Mouse (Mus musculus) kidney, postnatal 0 days (tissue): Measurements from ENCODE around the gene Rdh16f1. TPM values are rescaled to one million over a fixed set of nuclear protein-coding genes. Genes with fewer than 3 reads are reported as not detected.

Experiments used
- ATAC-seq: fragments of 200-750 bp; cut with Nextera tagmentation; replicated peaks from 2 replicates; pipeline ENCODE4 v1.8.0; 2017; ENCODE audit warnings: low read depth, moderate number of reproducible peaks, moderate TSS enrichment, moderate library complexity; ENCODE audit not compliant: low FRiP score
- DNase-seq: peaks from one replicate; pipeline ENCODE4 v3.0.0-alpha.2; 2016; ENCODE audit warnings: low spot score
- H3K27ac ChIP-seq: fragments of 300-500 bp; sonication (generic); 2 replicates; pipeline ENCODE4 v1.5.1; 2014; ENCODE audit warnings: mild to moderate bottlenecking
- H3K27me3 ChIP-seq: fragments of 300-500 bp; sonication (generic); 2 replicates; pipeline ENCODE4 v1.6.1; 2014; ENCODE audit warnings: low read length, mixed read lengths; ENCODE audit not compliant: insufficient read depth
- H3K36me3 ChIP-seq: fragments of 300-500 bp; sonication (generic); 2 replicates; pipeline ENCODE4 v1.6.1; 2014; ENCODE audit warnings: low read length, mixed read lengths; ENCODE audit not compliant: insufficient read depth
- H3K4me1 ChIP-seq: fragments of 300-500 bp; sonication (generic); replicated peaks from 2 replicates; pipeline ENCODE4 v1.6.1; 2014; ENCODE audit warnings: antibody characterized with exemption, low read length, mixed read lengths; ENCODE audit not compliant: insufficient read depth
- H3K4me2 ChIP-seq: fragments of 300-500 bp; sonication (generic); 2 replicates; pipeline ENCODE4 v1.6.1; 2014; ENCODE audit warnings: mild to moderate bottlenecking, low read length, moderate library complexity, mixed read lengths
- H3K4me3 ChIP-seq: fragments of 300-500 bp; sonication (generic); replicated peaks from 2 replicates; pipeline ENCODE4 v1.5.1; 2014; ENCODE audit warnings: low read depth, low read length
- H3K9ac ChIP-seq: fragments of 300-500 bp; sonication (generic); 2 replicates; pipeline ENCODE4 v1.6.1; 2014; ENCODE audit warnings: low read depth, low read length
- H3K9me3 ChIP-seq: fragments of 300-500 bp; sonication (generic); replicated peaks from 2 replicates; pipeline ENCODE4 v1.6.1; 2016; ENCODE audit warnings: low read length, inconsistent platforms, mixed read lengths
- CTCF ChIP-seq: IDR thresholded peaks from 2 replicates; pipeline ENCODE4 v1.5.1; 2016; ENCODE audit warnings: antibody characterized with exemption, low read depth, mild to moderate bottlenecking, moderate library complexity
- WGBS: fragments of 180-500 bp; shearing (Covaris S2); extraction: QIAGEN DNeasy Blood & Tissue Kit; methylation state at CpG from one replicate; pipeline ENCODE4 v1.1.7; 2014; 5-methylcytosine and 5-hydroxymethylcytosine counted together
- polyA plus RNA-seq: library from polyadenylated mRNA; unstranded; fragments of >200 nt; fragmentation: Nextera tagmentation; extraction: Ambion mirVana; gene quantifications from 2 replicates; pipeline ENCODE4 v1.2.1, GENCODE M21; 2015

Gene Rdh16f1
- polyA plus RNA-seq, result 0.87 and 0.98 TPM in 2 replicates

DNA sequence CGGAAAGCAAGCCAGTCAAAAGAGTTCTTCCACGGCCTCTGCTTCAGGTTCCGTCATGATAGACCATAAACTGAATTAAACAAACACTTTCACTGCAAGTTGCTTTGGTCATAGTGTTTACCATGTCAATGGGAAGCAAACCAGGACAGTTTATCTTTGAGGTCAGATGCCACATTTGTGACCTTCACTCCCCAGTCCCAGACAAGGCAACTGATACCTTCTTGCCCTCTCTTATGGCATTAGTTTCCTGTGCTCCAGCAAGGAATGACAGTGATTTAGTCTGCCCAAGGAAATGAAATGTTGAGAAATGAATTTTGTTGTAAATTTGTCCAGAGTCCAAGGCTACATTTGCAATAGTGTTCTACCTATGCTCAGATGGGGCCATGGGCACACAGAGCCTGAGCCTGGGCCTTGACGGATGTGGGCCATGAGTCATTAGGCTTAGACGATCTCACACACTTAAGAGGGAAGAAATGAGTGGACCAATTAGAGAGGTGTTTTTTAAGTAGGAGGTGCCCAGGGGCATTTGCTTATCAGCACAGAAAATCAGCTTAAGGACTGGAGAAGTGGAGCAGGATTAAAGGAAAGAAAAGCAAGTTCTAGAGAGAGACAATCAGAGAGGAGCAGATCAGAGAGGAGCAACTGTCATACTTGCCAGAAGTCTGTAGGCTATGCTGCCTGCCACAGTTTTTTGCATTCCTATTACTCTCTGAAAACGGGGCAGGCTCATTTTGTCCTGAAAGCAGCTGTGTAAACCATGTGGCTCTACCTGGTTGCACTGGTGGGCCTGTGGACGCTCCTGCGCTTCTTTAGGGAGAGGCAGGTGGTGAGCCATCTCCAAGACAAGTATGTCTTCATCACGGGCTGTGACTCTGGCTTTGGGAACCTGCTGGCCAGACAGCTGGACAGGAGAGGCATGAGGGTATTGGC, at the start of gene Rdh16f1, which contains the start of gene Rdh1:
Gene Rdh16f1 (plus strand): TSS at position 607 of the 930 bp plus-strand sequence.
Gene Rdh1 (plus strand): TSS at position 541 of the 930 bp plus-strand sequence.
- 59% methylated on average over 9 of the region's 9 CpGs for WGBS

DNA sequence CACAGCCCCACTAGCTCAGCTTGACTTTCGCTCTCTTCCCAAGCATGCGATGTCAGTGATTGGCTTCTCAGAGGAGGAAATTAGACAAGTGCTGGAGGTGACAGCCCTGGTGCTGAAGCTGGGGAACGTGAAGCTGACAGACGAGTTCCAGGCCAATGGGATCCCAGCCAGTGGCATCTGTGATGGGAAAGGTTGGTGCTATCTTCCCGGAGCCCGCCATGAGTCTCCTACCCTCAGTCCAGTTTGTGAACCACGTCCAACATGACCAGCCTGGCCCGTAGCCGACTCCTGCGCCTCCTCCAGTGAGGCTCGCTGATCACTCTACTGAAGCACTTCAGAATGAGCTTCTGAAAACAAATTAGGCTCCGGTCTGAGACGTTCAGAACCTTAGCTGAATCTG, 49.3 kb upstream of the Rdh16f1 start:
- Histone ChIP-seq H3K9me3 (no peaks in the 10 kb centered on the region), H3K4me2 (no peak overlapping the region), H3K4me3 (no peak overlapping the region), H3K4me1 (no peaks in the 10 kb centered on the region), H3K27me3 (no peaks in the 10 kb centered on the region), H3K9ac (no peak overlapping the region), H3K36me3 (no peaks in the 10 kb centered on the region), H3K27ac (no peak overlapping the region)
- peak; percentile 29 for DNase-seq
- WGBS, result 47% methylated on average over 13 of the region's 13 CpGs
- ATAC-seq, result no peak
- TF ChIP-seq CTCF, result no peak

More for the DNA sequence above, at the start of gene Rdh16f1, which contains the start of gene Rdh1:
- H3K9ac ChIP-seq, result no peak within 1 kb of the TSS
- no peaks in the 10 kb centered on the region for H3K27me3 ChIP-seq
- H3K27ac ChIP-seq, result no peak within 1 kb of the TSS
- H3K9me3 ChIP-seq, result no peaks in the 10 kb centered on the region
- TF ChIP-seq CTCF, result no peak
- DNase-seq, result no peak
- 0 out of 2 replicates have a peak, but pooled peaks cover 9% of the 10 kb centered on the region for H3K4me1 ChIP-seq
- no peaks in the 10 kb centered on the region for H3K36me3 ChIP-seq
- no peak within 1 kb of the TSS for H3K4me3 ChIP-seq
- H3K4me2 ChIP-seq, result no peak within 1 kb of the TSS
- no peak for ATAC-seq

DNA sequence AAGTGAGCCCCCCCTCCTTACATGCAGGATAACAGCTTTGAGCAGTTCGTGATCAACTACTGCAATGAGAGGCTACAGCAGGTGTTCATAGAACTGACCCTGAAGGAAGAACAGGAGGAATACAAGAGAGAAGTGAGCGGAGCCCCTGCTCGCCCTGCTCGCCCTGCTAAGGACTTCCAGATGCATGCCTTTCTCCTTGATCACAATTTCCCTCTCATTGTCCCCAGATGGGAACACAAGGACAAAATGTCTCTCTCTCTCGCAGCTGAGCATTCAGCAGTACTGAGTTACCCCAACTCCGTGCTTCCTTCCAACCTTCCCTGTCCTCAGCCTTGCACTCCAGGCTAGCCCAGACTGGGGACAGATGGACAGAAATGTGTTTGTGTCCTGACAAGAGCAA, 46.9 kb upstream of the Rdh16f1 start:
- DNase-seq (no peak), ATAC-seq (no peak)
- Histone ChIP-seq H3K27ac (no peak overlapping the region), H3K9me3 (no peaks in the 10 kb centered on the region), H3K4me2 (no peak overlapping the region), H3K4me3 (no peak overlapping the region), H3K27me3 (no peaks in the 10 kb centered on the region), H3K9ac (no peak overlapping the region), H3K4me1 (no peaks in the 10 kb centered on the region), H3K36me3 (no peaks in the 10 kb centered on the region)
- WGBS, result 85% methylated on average over 6 of the region's 6 CpGs
- no peak for TF ChIP-seq CTCF

DNA sequence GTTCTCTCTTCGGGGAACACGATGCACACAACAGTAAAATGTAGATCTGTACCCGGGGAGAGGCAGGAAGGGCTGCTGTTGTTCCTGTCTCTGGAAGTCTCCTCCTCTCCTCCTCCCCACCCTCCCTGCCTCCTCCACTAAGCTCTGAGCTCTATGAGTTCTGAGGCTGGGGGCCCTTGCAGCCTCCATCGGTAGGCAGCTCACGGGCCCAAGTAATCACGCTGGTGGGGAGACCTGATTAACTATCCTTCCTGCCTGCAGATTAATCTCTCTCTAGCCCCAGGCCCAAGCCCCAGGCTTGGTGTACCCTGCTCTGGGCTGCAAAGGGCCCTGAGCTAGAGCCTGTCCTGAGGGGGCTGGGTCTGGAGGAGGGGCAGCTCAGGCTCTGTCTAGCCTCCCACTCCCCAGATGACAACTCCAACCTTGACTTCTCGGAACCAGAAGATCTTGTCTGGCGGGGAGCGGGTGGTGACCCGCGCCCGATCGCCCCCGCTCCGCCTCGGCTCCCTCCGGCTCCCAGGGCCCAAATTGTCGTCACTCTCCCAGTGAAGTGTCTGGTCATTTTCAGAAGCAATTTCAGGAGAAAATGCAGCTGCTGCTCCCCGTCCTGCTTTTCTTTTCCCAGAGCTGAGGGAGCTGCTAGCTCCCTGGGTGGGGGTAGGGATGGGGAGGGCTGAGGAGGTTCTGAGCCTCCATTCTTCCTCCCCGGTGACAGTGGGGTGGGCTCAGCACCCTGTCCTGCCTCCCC, 37.7 kb upstream of the Rdh16f1 start:
- 0 out of 2 replicates have a peak, but pooled peaks cover 3% of the 10 kb centered on the region for H3K27me3 ChIP-seq
- WGBS, result 3% methylated on average over 20 of the region's 20 CpGs
- peak overlapping the region; percentile 14 for H3K4me3 ChIP-seq
- peak overlapping the region; percentile 51 for H3K9ac ChIP-seq
- peak overlapping the region; percentile 46 for H3K4me2 ChIP-seq
- ATAC-seq (peak; percentile 23), DNase-seq (peak; percentile 75)
- no peaks in the 10 kb centered on the region for H3K36me3 ChIP-seq
- no peak for TF ChIP-seq CTCF
- no peaks in the 10 kb centered on the region for H3K9me3 ChIP-seq
- peak overlapping the region; percentile 85 for H3K27ac ChIP-seq
- no peaks in the 10 kb centered on the region; the same call in 1 of the 2 replicates for H3K4me1 ChIP-seq

DNA sequence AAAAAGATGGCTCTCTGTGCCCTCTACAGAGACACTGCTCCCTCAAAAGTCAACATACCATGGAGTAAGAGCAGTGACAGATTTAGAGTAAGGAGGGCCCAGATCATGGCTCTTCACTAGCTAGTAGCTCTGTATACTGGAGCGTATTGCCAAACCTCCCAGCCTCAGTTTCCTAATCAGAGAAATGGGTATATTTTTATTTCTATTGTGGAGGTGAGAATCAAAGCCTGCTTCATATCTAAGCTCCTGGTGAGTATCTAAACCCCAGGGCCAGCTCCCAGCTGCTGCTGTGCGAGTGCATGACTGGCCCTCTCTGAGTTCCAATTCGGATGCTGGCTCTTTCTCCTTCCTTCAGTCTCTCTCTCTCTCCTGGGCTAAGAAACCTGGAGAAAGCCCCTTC, 35.4 kb upstream of the Rdh16f1 start, which contains the start of gene Tac2:
Gene Tac2 (plus strand): TSS at position 301 of the 400 bp plus-strand sequence.
- 87% methylated on average over 3 of the region's 3 CpGs for WGBS
- DNase-seq (no peak), ATAC-seq (no peak)
- TF ChIP-seq CTCF, result no peak
- no peak within 1 kb of the TSS for H3K27ac ChIP-seq
- H3K9me3 ChIP-seq, result no peaks in the 10 kb centered on the region
- H3K4me3 ChIP-seq, result no peak within 1 kb of the TSS
- H3K27me3 ChIP-seq, result 0 out of 2 replicates have a peak, but pooled peaks cover 3% of the 10 kb centered on the region
- H3K36me3 ChIP-seq, result no peaks in the 10 kb centered on the region
- no peak within 1 kb of the TSS for H3K9ac ChIP-seq
- no peaks in the 10 kb centered on the region; the same call in 1 of the 2 replicates for H3K4me1 ChIP-seq
- H3K4me2 ChIP-seq, result no peak within 1 kb of the TSS

DNA sequence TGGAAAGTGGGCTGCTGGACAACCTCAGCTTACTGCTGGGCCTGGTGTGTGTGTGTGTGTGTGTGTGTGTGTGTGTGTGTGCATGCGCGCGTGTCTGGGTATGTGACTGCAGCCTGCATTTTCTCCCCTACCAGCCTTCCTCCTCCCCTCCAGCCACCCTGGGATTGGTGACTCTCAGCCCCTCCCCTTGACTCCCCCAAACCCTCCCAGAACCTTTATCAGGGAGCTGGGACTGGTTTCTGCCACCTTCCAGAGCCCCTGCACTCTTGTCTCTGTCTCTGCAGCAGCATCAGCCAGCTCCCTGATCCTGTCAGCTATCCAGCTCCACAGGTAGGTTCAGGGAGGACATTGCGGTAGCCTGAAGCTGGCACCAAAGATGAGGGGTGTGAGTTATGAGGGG, 34.5 kb upstream of the Rdh16f1 start:
- TF ChIP-seq CTCF, result no peak
- H3K27me3 ChIP-seq, result 0 out of 2 replicates have a peak, but pooled peaks cover 3% of the 10 kb centered on the region
- 55% methylated on average over 4 of the region's 4 CpGs for WGBS
- no peak for ATAC-seq
- no peak overlapping the region for H3K4me2 ChIP-seq
- DNase-seq, result no peak
- no peak overlapping the region for H3K4me3 ChIP-seq
- H3K9ac ChIP-seq, result no peak overlapping the region
- no peaks in the 10 kb centered on the region; the same call in 1 of the 2 replicates for H3K4me1 ChIP-seq
- no peaks in the 10 kb centered on the region for H3K36me3 ChIP-seq
- no peaks in the 10 kb centered on the region for H3K9me3 ChIP-seq
- H3K27ac ChIP-seq, result no peak overlapping the region
